Mouse (Mus musculus): ENCODE measurements at regions not wholly inside any gene's neighbourhood (a gene's known extent, or its start where the extent isn't known, plus 50 kb on each side); places are given as distances from the start of the nearest gene placed in this dataset.

- no peak overlapping the region for H3K4me3 ChIP-seq (ENCODE audit: low read depth, low read length)
- TF ChIP-seq TAL1 (conservative IDR thresholded peaks at IDR 0.05; ENCODE audit: low read depth, low read length) (no peak), GATA2 (IDR thresholded peaks at IDR 0.05; ENCODE audit: borderline replicate concordance, low read depth, low read length) (no peak), POLR2AphosphoS5 (IDR thresholded peaks at IDR 0.05; ENCODE audit: insufficient replicate concordance, low read depth, low read length) (no peak), GATA1 (IDR thresholded peaks at IDR 0.05; ENCODE audit: borderline replicate concordance, low read length) (no peak), CTCF (IDR thresholded peaks at IDR 0.05; ENCODE audit: low read depth, low read length) (no peak)
- no peaks in the 10 kb centered on the region for H3K9me3 ChIP-seq (replicated peaks)
- peaks cover 20% of the 10 kb centered on the region for H3K27me3 ChIP-seq (ENCODE audit: insufficient read depth, low read length)
- ATAC-seq (ENCODE audit: extremely low read depth, insufficient number of reproducible peaks, low FRiP score, poor library complexity, severe bottlenecking) (no peak), DNase-seq (ENCODE audit: low spot score) (no peak)
- no peaks in the 10 kb centered on the region for H3K36me3 ChIP-seq (replicated peaks)
- H3K4me1 ChIP-seq (ENCODE audit: insufficient read depth, low read depth, low read length) = no peaks in the 10 kb centered on the region
These were observed 213.4 kb upstream of the Pgrmc2 start for GRCm38 (mm10) chr3:41296152-41296809.

DNA sequence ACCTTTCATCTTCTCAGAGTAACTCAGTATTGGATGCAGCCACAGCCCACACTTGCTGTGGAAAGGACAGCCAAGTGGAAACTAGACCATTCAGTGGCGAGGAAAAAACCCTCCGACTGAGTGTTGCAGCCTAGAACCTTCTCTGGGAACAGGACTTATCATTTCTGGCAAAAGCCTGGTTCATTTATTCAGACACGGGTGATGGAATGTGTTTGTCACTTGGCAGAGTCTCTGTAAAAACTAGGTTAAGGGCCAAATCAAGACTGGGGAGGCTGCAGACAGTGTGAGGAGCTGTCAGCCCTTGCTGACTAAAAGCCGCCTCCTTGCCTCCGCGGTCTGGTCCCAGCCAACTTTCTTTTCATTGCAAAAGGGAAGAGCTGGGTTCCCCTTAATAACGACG, 212.3 kb upstream of the Pgrmc2 start:
- Histone ChIP-seq H3K27me3 (ENCODE audit: insufficient read depth, low read length) (peaks cover 13% of the 10 kb centered on the region; the same call in 1 of the 2 replicates), H3K4me1 (ENCODE audit: insufficient read depth, low read depth, low read length) (no peaks in the 10 kb centered on the region), H3K36me3 (replicated peaks) (no peaks in the 10 kb centered on the region), H3K9me3 (replicated peaks) (no peaks in the 10 kb centered on the region), H3K4me3 (ENCODE audit: low read depth, low read length) (no peak overlapping the region)
- ATAC-seq (ENCODE audit: extremely low read depth, insufficient number of reproducible peaks, low FRiP score, poor library complexity, severe bottlenecking) (no peak), DNase-seq (ENCODE audit: low spot score) (no peak)
- no peak for TF ChIP-seq CTCF (IDR thresholded peaks at IDR 0.05; ENCODE audit: low read depth, low read length)
- TF ChIP-seq TAL1 (conservative IDR thresholded peaks at IDR 0.05; ENCODE audit: low read depth, low read length) = no peak
- TF ChIP-seq GATA1 (IDR thresholded peaks at IDR 0.05; ENCODE audit: borderline replicate concordance, low read length) = no peak
- TF ChIP-seq POLR2AphosphoS5 (IDR thresholded peaks at IDR 0.05; ENCODE audit: insufficient replicate concordance, low read depth, low read length) = no peak
- TF ChIP-seq GATA2 (IDR thresholded peaks at IDR 0.05; ENCODE audit: borderline replicate concordance, low read depth, low read length) = no peak

- Histone ChIP-seq H3K9me3 (replicated peaks) (no peaks in the 10 kb centered on the region), H3K4me3 (ENCODE audit: low read depth, low read length) (no peak overlapping the region), H3K4me1 (ENCODE audit: insufficient read depth, low read depth, low read length) (no peaks in the 10 kb centered on the region), H3K36me3 (replicated peaks) (no peaks in the 10 kb centered on the region), H3K27me3 (ENCODE audit: insufficient read depth, low read length) (peaks cover 3% of the 10 kb centered on the region; the same call in 1 of the 2 replicates)
- ATAC-seq (ENCODE audit: extremely low read depth, insufficient number of reproducible peaks, low FRiP score, poor library complexity, severe bottlenecking) (no peak), DNase-seq (ENCODE audit: low spot score) (no peak)
- TF ChIP-seq POLR2AphosphoS5 (IDR thresholded peaks at IDR 0.05; ENCODE audit: insufficient replicate concordance, low read depth, low read length) (no peak), CTCF (IDR thresholded peaks at IDR 0.05; ENCODE audit: low read depth, low read length) (no peak), GATA1 (IDR thresholded peaks at IDR 0.05; ENCODE audit: borderline replicate concordance, low read length) (no peak), GATA2 (IDR thresholded peaks at IDR 0.05; ENCODE audit: borderline replicate concordance, low read depth, low read length) (no peak), TAL1 (conservative IDR thresholded peaks at IDR 0.05; ENCODE audit: low read depth, low read length) (no peak)
These were observed 207.9 kb upstream of the Pgrmc2 start for GRCm38 (mm10) chr3:41290535-41291307.

DNA sequence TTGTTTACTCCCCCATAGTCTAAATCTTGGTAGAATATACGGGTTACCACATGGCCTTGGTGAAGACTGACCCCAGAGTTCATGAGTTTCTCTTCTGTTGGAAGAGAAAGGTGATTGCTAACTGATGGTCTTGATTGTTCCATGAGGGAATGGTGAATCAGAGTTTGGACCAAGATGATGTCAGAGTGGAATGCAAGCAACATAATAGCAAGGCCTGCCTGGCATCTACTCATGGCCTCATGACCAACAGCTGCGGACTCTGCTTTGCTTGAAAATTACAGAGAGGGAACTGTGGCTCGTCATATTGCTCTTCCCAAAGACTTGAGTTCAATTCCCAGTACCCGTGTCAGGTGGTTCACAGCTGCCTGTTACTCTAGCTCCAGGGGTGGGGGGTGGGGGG, 205.9 kb upstream of the Pgrmc2 start:
- ATAC-seq (ENCODE audit: extremely low read depth, insufficient number of reproducible peaks, low FRiP score, poor library complexity, severe bottlenecking) = no peak
- Histone ChIP-seq H3K4me1 (ENCODE audit: insufficient read depth, low read depth, low read length) (no peaks in the 10 kb centered on the region), H3K27me3 (ENCODE audit: insufficient read depth, low read length) (peaks cover 3% of the 10 kb centered on the region; the same call in 1 of the 2 replicates), H3K4me3 (ENCODE audit: low read depth, low read length) (no peak overlapping the region), H3K36me3 (replicated peaks) (no peaks in the 10 kb centered on the region), H3K9me3 (replicated peaks) (no peaks in the 10 kb centered on the region)
- TF ChIP-seq CTCF (IDR thresholded peaks at IDR 0.05; ENCODE audit: low read depth, low read length) (no peak), GATA1 (IDR thresholded peaks at IDR 0.05; ENCODE audit: borderline replicate concordance, low read length) (no peak), TAL1 (conservative IDR thresholded peaks at IDR 0.05; ENCODE audit: low read depth, low read length) (no peak)
- no peak for DNase-seq (ENCODE audit: low spot score)

DNA sequence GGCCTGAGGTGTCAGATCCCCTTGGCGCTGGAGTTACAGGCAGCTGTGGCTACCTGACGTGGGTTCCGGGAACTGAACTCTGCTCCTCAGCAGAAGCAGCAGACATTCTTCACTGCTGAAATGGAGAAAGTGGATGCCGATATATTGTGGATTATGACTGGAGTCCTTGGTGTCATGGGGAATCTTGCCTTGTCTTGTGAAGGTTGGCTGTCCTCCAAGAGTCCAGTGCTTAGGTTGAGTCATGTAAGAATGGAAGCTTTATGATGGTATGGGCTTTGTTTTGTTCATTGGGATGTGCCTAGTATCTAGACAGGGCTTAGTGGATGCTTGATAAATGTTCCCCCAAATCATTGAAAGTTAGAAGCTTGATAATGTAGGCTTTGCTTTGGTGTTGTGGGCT, 205.2 kb upstream of the Pgrmc2 start:
- TF ChIP-seq TAL1 (conservative IDR thresholded peaks at IDR 0.05; ENCODE audit: low read depth, low read length) (no peak), CTCF (IDR thresholded peaks at IDR 0.05; ENCODE audit: low read depth, low read length) (no peak), GATA2 (IDR thresholded peaks at IDR 0.05; ENCODE audit: borderline replicate concordance, low read depth, low read length) (no peak), POLR2AphosphoS5 (IDR thresholded peaks at IDR 0.05; ENCODE audit: insufficient replicate concordance, low read depth, low read length) (no peak), GATA1 (IDR thresholded peaks at IDR 0.05; ENCODE audit: borderline replicate concordance, low read length) (no peak)
- H3K27me3 ChIP-seq (ENCODE audit: insufficient read depth, low read length) = peaks cover 3% of the 10 kb centered on the region; the same call in 1 of the 2 replicates
- no peaks in the 10 kb centered on the region for H3K9me3 ChIP-seq (replicated peaks)
- DNase-seq (ENCODE audit: low spot score) = no peak
- H3K4me1 ChIP-seq (ENCODE audit: insufficient read depth, low read depth, low read length) = no peaks in the 10 kb centered on the region
- H3K36me3 ChIP-seq (replicated peaks) = no peaks in the 10 kb centered on the region
- H3K4me3 ChIP-seq (ENCODE audit: low read depth, low read length) = no peak overlapping the region
- no peak for ATAC-seq (ENCODE audit: extremely low read depth, insufficient number of reproducible peaks, low FRiP score, poor library complexity, severe bottlenecking)

DNA sequence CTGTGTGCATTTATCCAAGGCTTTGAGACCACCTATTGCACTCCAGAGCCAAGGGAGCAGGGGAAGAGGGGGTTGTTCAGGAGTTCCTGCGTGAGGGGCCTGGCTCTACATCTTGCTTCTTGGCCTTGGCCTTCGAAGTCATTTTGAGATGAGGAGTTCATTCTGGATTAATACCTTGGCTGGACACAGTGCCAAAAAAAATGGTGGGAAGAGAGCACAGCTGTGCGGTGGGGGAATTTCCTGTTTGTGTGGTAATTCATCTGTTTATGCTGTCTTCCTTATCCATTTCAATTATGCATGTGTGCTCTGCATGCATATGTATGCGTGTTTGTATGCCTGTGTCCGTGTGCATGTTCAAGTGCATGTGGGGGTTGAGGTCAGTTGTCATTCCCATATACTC, 202.5 kb upstream of the Pgrmc2 start:
- DNase-seq (ENCODE audit: low spot score) = no peak
- no peaks in the 10 kb centered on the region for H3K36me3 ChIP-seq (replicated peaks)
- TF ChIP-seq CTCF (IDR thresholded peaks at IDR 0.05; ENCODE audit: low read depth, low read length) (no peak), GATA1 (IDR thresholded peaks at IDR 0.05; ENCODE audit: borderline replicate concordance, low read length) (no peak), GATA2 (IDR thresholded peaks at IDR 0.05; ENCODE audit: borderline replicate concordance, low read depth, low read length) (no peak), TAL1 (conservative IDR thresholded peaks at IDR 0.05; ENCODE audit: low read depth, low read length) (no peak), POLR2AphosphoS5 (IDR thresholded peaks at IDR 0.05; ENCODE audit: insufficient replicate concordance, low read depth, low read length) (no peak)
- H3K27me3 ChIP-seq (ENCODE audit: insufficient read depth, low read length) = peaks cover 3% of the 10 kb centered on the region
- no peaks in the 10 kb centered on the region for H3K9me3 ChIP-seq (replicated peaks)
- ATAC-seq (ENCODE audit: extremely low read depth, insufficient number of reproducible peaks, low FRiP score, poor library complexity, severe bottlenecking) = no peak
- no peaks in the 10 kb centered on the region for H3K4me1 ChIP-seq (ENCODE audit: insufficient read depth, low read depth, low read length)
- no peak overlapping the region for H3K4me3 ChIP-seq (ENCODE audit: low read depth, low read length)
